Mouse (Mus musculus): Measurements from ENCODE around the gene Mindy4. TPM values are rescaled to one million over a fixed set of nuclear protein-coding genes. Genes with fewer than 3 reads are reported as not detected.

The Mindy4 gene
- total and polyA plus RNA-seq, 2 experiments from 2014 or later: 11.9 to 12.5 TPM

GRCm38 (mm10) chr6:55252731-55253247 is 49.6 kb downstream of the Mindy4 start:
- no peak for ATAC-seq
- WGBS: 69% methylated on average over 8 of the region's 8 CpGs
- no peak overlapping the region for H3K4me2 ChIP-seq (ENCODE audit: low read depth)
- TF ChIP-seq CTCF (IDR thresholded peaks at IDR 0.05; ENCODE audit: low read depth): no peak
- H3K4me3 ChIP-seq (ENCODE audit: low read depth, low read length): no peak overlapping the region
- H3K9ac ChIP-seq: no peak overlapping the region
- H3K27me3 ChIP-seq (ENCODE audit: insufficient read depth, low read length): no peaks in the 10 kb centered on the region
- H3K9me3 ChIP-seq (ENCODE audit: low read length): no peaks in the 10 kb centered on the region
- H3K36me3 ChIP-seq (ENCODE audit: insufficient read depth): no peaks in the 10 kb centered on the region
- H3K4me1 ChIP-seq (ENCODE audit: insufficient read depth): no peaks in the 10 kb centered on the region
- DNase-seq: no peak
- no peak overlapping the region for H3K27ac ChIP-seq (ENCODE audit: low read depth, low read length)

- H3K9me3 ChIP-seq (ENCODE audit: low read length): no peaks in the 10 kb centered on the region
- no peaks in the 10 kb centered on the region for H3K36me3 ChIP-seq (ENCODE audit: insufficient read depth)
- H3K4me3 ChIP-seq (ENCODE audit: low read depth, low read length): no peak overlapping the region
- DNase-seq: no peak
- H3K27ac ChIP-seq (ENCODE audit: low read depth, low read length): no peak overlapping the region
- H3K27me3 ChIP-seq (ENCODE audit: insufficient read depth, low read length): no peaks in the 10 kb centered on the region
- no peaks in the 10 kb centered on the region for H3K4me1 ChIP-seq (ENCODE audit: insufficient read depth)
- H3K4me2 ChIP-seq (ENCODE audit: low read depth): no peak overlapping the region
- no peak for TF ChIP-seq CTCF (IDR thresholded peaks at IDR 0.05; ENCODE audit: low read depth)
- WGBS: 80% methylated on average over 13 of the region's 13 CpGs
- ATAC-seq: peak; percentile 32; the same call in 1 of the 2 replicates
- H3K9ac ChIP-seq: no peak overlapping the region
These were observed 53.5 kb downstream of the Mindy4 start for GRCm38 (mm10) chr6:55256500-55257191.

GRCm38 (mm10) chr6:55257246-55257645 is 54.1 kb downstream of the Mindy4 start:
- Histone ChIP-seq H3K9ac (no peak overlapping the region), H3K27me3 (ENCODE audit: insufficient read depth, low read length) (no peaks in the 10 kb centered on the region), H3K9me3 (ENCODE audit: low read length) (no peaks in the 10 kb centered on the region), H3K4me1 (ENCODE audit: insufficient read depth) (no peaks in the 10 kb centered on the region), H3K27ac (ENCODE audit: low read depth, low read length) (no peak overlapping the region), H3K4me3 (ENCODE audit: low read depth, low read length) (no peak overlapping the region), H3K36me3 (ENCODE audit: insufficient read depth) (no peaks in the 10 kb centered on the region), H3K4me2 (ENCODE audit: low read depth) (no peak overlapping the region)
- ATAC-seq (no peak), DNase-seq (no peak)
- WGBS: 90% methylated on average over 7 of the region's 7 CpGs
- TF ChIP-seq CTCF (IDR thresholded peaks at IDR 0.05; ENCODE audit: low read depth): no peak

- H3K4me1 ChIP-seq (ENCODE audit: insufficient read depth): no peaks in the 10 kb centered on the region
- no peak overlapping the region for H3K4me2 ChIP-seq (ENCODE audit: low read depth)
- WGBS: 78% methylated on average over 14 of the region's 14 CpGs
- DNase-seq (no peak), ATAC-seq (peak; percentile 53)
- H3K4me3 ChIP-seq (ENCODE audit: low read depth, low read length): no peak overlapping the region
- no peaks in the 10 kb centered on the region for H3K27me3 ChIP-seq (ENCODE audit: insufficient read depth, low read length)
- no peak overlapping the region for H3K9ac ChIP-seq
- H3K36me3 ChIP-seq (ENCODE audit: insufficient read depth): 0 out of 2 replicates have a peak, but pooled peaks cover 8% of the 10 kb centered on the region
- H3K27ac ChIP-seq (ENCODE audit: low read depth, low read length): no peak overlapping the region
- no peak for TF ChIP-seq CTCF (IDR thresholded peaks at IDR 0.05; ENCODE audit: low read depth)
- no peaks in the 10 kb centered on the region for H3K9me3 ChIP-seq (ENCODE audit: low read length)
These were observed 55.5 kb downstream of the Mindy4 start for GRCm38 (mm10) chr6:55258428-55259325.

- ATAC-seq: no peak
- Histone ChIP-seq H3K4me1 (ENCODE audit: insufficient read depth) (no peaks in the 10 kb centered on the region), H3K4me3 (ENCODE audit: low read depth, low read length) (no peak overlapping the region), H3K9ac (no peak overlapping the region), H3K9me3 (ENCODE audit: low read length) (no peaks in the 10 kb centered on the region), H3K36me3 (ENCODE audit: insufficient read depth) (0 out of 2 replicates have a peak, but pooled peaks cover 8% of the 10 kb centered on the region), H3K27ac (ENCODE audit: low read depth, low read length) (no peak overlapping the region), H3K27me3 (ENCODE audit: insufficient read depth, low read length) (no peaks in the 10 kb centered on the region), H3K4me2 (ENCODE audit: low read depth) (no peak overlapping the region)
- DNase-seq: no peak
- TF ChIP-seq CTCF (IDR thresholded peaks at IDR 0.05; ENCODE audit: low read depth): no peak
- WGBS: 89% methylated on average over 12 of the region's 12 CpGs
These were observed 59.0 kb downstream of the Mindy4 start for GRCm38 (mm10) chr6:55262161-55262560.

GRCm38 (mm10) chr6:55263490-55264046 is 60.4 kb downstream of the Mindy4 start:
- no peak for TF ChIP-seq CTCF (IDR thresholded peaks at IDR 0.05; ENCODE audit: low read depth)

More at GRCm38 (mm10) chr6:55263490-55264046, 60.4 kb downstream of the Mindy4 start:
- no peaks in the 10 kb centered on the region for H3K4me1 ChIP-seq (ENCODE audit: insufficient read depth)
- H3K27ac ChIP-seq (ENCODE audit: low read depth, low read length): no peak overlapping the region
- H3K27me3 ChIP-seq (ENCODE audit: insufficient read depth, low read length): no peaks in the 10 kb centered on the region
- DNase-seq: no peak
- H3K9ac ChIP-seq: no peak overlapping the region
- H3K4me3 ChIP-seq (ENCODE audit: low read depth, low read length): no peak overlapping the region
- WGBS: 82% methylated on average over 5 of the region's 5 CpGs
- 0 out of 2 replicates have a peak, but pooled peaks cover 8% of the 10 kb centered on the region for H3K36me3 ChIP-seq (ENCODE audit: insufficient read depth)
- ATAC-seq: no peak
- H3K9me3 ChIP-seq (ENCODE audit: low read length): no peaks in the 10 kb centered on the region
- H3K4me2 ChIP-seq (ENCODE audit: low read depth): no peak overlapping the region

All from forebrain, postnatal 0 days (tissue).